Mouse (Mus musculus): ENCODE results near the gene Dlgap1. TPM values are rescaled to one million over a fixed set of nuclear protein-coding genes. Genes with fewer than 3 reads are reported as not detected.
"Not testable (repeated sequence)": the region's sequence is repeated elsewhere in the genome, so short reads cannot be mapped to it uniquely, and the experiment has no call there.

The Dlgap1 gene
- polyA plus RNA-seq, 1 experiment from 2014 or later: 2.4 TPM

DNA sequence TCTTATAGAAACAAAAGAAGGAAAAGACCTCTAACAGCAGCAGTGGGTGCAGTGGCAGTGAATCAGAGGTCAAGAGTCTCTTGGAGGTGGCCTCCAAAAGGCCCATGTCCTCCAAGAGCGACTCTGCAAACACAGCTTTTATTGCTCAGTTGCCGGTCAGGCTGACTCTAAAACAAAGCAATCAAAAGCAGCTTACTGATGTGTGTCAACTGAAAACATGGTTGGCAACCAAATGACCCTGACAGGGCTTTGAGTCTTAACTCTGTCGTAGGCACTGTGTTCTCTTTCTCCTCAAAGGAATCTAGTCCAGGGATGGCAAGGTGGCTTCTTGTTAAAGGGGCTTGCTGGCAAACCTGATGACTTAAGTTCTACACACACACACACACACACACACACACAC, 840.9 kb downstream of the Dlgap1 start:
- Histone ChIP-seq H3K27ac (no peak overlapping the region), H3K27me3 (ENCODE audit: insufficient read depth, poor library complexity, severe bottlenecking) (peaks cover 12% of the 10 kb centered on the region; the same call in 1 of the 2 replicates), H3K4me1 (replicated peaks) (peaks cover 14% of the 10 kb centered on the region), H3K36me3 (no peaks in the 10 kb centered on the region), H3K9me3 (no peaks in the 10 kb centered on the region), H3K4me3 (no peak overlapping the region)
- 28% methylated on average over 3 of the region's 3 CpGs for WGBS
- DNase-seq (ENCODE audit: low spot score): no peak

DNA sequence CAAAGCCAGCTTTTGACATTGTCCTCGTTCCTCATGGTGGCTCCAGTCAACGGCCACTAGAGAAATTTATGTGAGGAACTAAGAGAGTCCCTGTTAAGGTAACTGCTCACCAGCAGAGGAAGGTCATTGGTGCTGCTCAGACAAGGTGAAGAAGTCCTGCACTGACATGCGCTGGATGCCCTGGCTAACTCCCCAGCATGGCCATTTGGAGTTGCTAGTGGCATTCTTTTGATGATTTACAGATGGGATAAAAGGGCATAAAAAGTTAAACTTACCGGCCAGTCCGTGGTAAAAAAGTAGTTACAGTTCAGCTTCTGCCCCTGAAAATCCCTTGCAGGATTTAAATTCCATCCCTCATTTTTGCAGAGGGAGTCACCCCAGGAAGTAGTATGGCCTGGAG, 841.9 kb downstream of the Dlgap1 start:
- no peak for DNase-seq (ENCODE audit: low spot score)
- H3K27me3 ChIP-seq (ENCODE audit: insufficient read depth, poor library complexity, severe bottlenecking): peaks cover 12% of the 10 kb centered on the region; the same call in 1 of the 2 replicates
- no peak overlapping the region for H3K4me3 ChIP-seq
- no peak overlapping the region for H3K27ac ChIP-seq
- H3K4me1 ChIP-seq (replicated peaks): peaks cover 23% of the 10 kb centered on the region
- H3K9me3 ChIP-seq: no peaks in the 10 kb centered on the region
- H3K36me3 ChIP-seq: no peaks in the 10 kb centered on the region
- WGBS: 86% methylated on average over 5 of the region's 5 CpGs

DNA sequence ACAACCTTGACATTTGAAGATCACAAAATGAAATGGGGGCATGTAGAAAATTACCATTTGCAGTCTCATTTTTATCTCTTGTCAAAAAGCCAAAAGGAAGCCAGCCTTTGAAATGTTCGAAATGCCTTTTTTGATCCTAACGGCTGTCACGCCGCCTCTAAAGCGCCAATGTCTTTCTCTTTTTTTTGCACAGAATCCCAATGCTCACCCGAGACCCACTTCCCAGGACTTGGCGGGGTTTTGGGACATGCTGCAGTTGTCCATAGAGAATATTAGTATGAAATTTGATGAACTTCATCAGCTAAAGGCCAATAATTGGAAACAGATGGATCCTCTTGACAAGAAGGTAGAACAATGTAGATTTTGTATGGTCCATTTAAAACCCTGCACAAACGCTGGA, 846.1 kb downstream of the Dlgap1 start:
- H3K9me3 ChIP-seq: no peaks in the 10 kb centered on the region
- H3K27me3 ChIP-seq (ENCODE audit: insufficient read depth, poor library complexity, severe bottlenecking): peaks cover 41% of the 10 kb centered on the region
- no peak overlapping the region for H3K27ac ChIP-seq
- no peaks in the 10 kb centered on the region for H3K36me3 ChIP-seq
- DNase-seq (ENCODE audit: low spot score): no peak
- WGBS: 53% methylated on average over 8 of the region's 8 CpGs
- H3K4me3 ChIP-seq: no peak overlapping the region
- H3K4me1 ChIP-seq (replicated peaks): peaks cover 22% of the 10 kb centered on the region

GRCm38 (mm10) chr17:70817862-70818451, 849.1 kb downstream of the Dlgap1 start:
- DNase-seq (ENCODE audit: low spot score): peak; percentile 65
- Histone ChIP-seq H3K27ac (peak overlapping the region; percentile 79), H3K9me3 (no peaks in the 10 kb centered on the region), H3K4me3 (peak overlapping the region; percentile 63), H3K27me3 (ENCODE audit: insufficient read depth, poor library complexity, severe bottlenecking) (peaks cover 47% of the 10 kb centered on the region), H3K4me1 (replicated peaks) (peaks cover 22% of the 10 kb centered on the region), H3K36me3 (no peaks in the 10 kb centered on the region)
- WGBS: 2% methylated on average over 51 of the region's 51 CpGs

- Histone ChIP-seq H3K27me3 (ENCODE audit: insufficient read depth, poor library complexity, severe bottlenecking) (peaks cover 27% of the 10 kb centered on the region), H3K27ac (no peak overlapping the region), H3K4me1 (replicated peaks) (peaks cover 4% of the 10 kb centered on the region), H3K4me3 (no peak overlapping the region), H3K36me3 (no peaks in the 10 kb centered on the region), H3K9me3 (no peaks in the 10 kb centered on the region)
- no peak for DNase-seq (ENCODE audit: low spot score)
- WGBS: 89% methylated on average over 8 of the region's 8 CpGs
These were observed 854.2 kb downstream of the Dlgap1 start for GRCm38 (mm10) chr17:70823083-70823482.

GRCm38 (mm10) chr17:70826227-70826626, 857.4 kb downstream of the Dlgap1 start:
- WGBS: 85% methylated on average over 12 of the region's 12 CpGs
- no peaks in the 10 kb centered on the region for H3K9me3 ChIP-seq
- H3K36me3 ChIP-seq: no peaks in the 10 kb centered on the region
- no peak overlapping the region for H3K27ac ChIP-seq
- no peak for DNase-seq (ENCODE audit: low spot score)
- peaks cover 3% of the 10 kb centered on the region; the same call in 1 of the 2 replicates for H3K27me3 ChIP-seq (ENCODE audit: insufficient read depth, poor library complexity, severe bottlenecking)
- H3K4me3 ChIP-seq: no peak overlapping the region
- peaks cover 6% of the 10 kb centered on the region; the same call in 1 of the 2 replicates for H3K4me1 ChIP-seq (replicated peaks)

- DNase-seq (ENCODE audit: low spot score); H3K9me3 ChIP-seq; H3K4me1 ChIP-seq (replicated peaks); H3K36me3 ChIP-seq; H3K27me3 ChIP-seq (ENCODE audit: insufficient read depth, poor library complexity, severe bottlenecking); H3K4me3 ChIP-seq; H3K27ac ChIP-seq: not testable (repeated sequence)
- 88% methylated on average over 11 of the region's 11 CpGs for WGBS
These were observed 858.7 kb downstream of the Dlgap1 start for GRCm38 (mm10) chr17:70827463-70828179.

GRCm38 (mm10) chr17:70828180-70828528, 859.3 kb downstream of the Dlgap1 start:
- DNase-seq (ENCODE audit: low spot score): no peak

GRCm38 (mm10) chr17:70828569-70828968, 859.7 kb downstream of the Dlgap1 start:
- no peak overlapping the region for H3K4me3 ChIP-seq
- H3K27me3 ChIP-seq (ENCODE audit: insufficient read depth, poor library complexity, severe bottlenecking): peaks cover 14% of the 10 kb centered on the region
- no peak overlapping the region for H3K27ac ChIP-seq
- H3K36me3 ChIP-seq: no peaks in the 10 kb centered on the region
- H3K9me3 ChIP-seq: no peaks in the 10 kb centered on the region
- peaks cover 6% of the 10 kb centered on the region; the same call in 1 of the 2 replicates for H3K4me1 ChIP-seq (replicated peaks)
- no peak for DNase-seq (ENCODE audit: low spot score)
- 83% methylated on average over 2 of the region's 2 CpGs for WGBS

More at GRCm38 (mm10) chr17:70828180-70828528, 859.3 kb downstream of the Dlgap1 start:
- Histone ChIP-seq H3K4me3 (no peak overlapping the region), H3K27ac (no peak overlapping the region), H3K36me3 (no peaks in the 10 kb centered on the region), H3K27me3 (ENCODE audit: insufficient read depth, poor library complexity, severe bottlenecking) (peaks cover 11% of the 10 kb centered on the region), H3K9me3 (no peaks in the 10 kb centered on the region), H3K4me1 (replicated peaks) (peaks cover 6% of the 10 kb centered on the region; the same call in 1 of the 2 replicates)
- 74% methylated on average over 4 of the region's 4 CpGs for WGBS

DNA sequence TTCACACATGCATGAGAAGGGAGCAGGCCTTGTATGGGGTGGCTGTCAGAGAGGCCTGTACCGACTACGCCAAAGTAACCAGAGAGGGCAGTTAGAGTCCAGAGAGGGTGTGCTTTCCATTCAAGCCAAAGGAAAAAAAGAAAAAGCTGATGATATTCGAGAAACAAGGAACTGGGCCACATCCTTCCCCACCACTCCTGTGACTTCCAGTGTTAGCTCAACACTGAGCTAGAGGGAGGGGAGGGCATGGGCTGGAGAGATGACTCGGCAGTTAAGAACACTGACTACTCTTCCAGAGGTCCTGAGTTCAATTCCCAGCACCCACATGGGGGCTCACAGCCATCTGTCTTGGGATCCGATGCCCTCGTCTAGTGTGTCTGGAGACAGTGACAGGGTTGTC, 860.3 kb downstream of the Dlgap1 start:
- Histone ChIP-seq H3K27ac (no peak overlapping the region), H3K27me3 (ENCODE audit: insufficient read depth, poor library complexity, severe bottlenecking) (peaks cover 13% of the 10 kb centered on the region), H3K36me3 (no peaks in the 10 kb centered on the region), H3K4me3 (no peak overlapping the region), H3K4me1 (replicated peaks) (peaks cover 6% of the 10 kb centered on the region; the same call in 1 of the 2 replicates), H3K9me3 (no peaks in the 10 kb centered on the region)
- DNase-seq (ENCODE audit: low spot score): no peak
- WGBS: 86% methylated on average over 6 of the region's 6 CpGs

DNA sequence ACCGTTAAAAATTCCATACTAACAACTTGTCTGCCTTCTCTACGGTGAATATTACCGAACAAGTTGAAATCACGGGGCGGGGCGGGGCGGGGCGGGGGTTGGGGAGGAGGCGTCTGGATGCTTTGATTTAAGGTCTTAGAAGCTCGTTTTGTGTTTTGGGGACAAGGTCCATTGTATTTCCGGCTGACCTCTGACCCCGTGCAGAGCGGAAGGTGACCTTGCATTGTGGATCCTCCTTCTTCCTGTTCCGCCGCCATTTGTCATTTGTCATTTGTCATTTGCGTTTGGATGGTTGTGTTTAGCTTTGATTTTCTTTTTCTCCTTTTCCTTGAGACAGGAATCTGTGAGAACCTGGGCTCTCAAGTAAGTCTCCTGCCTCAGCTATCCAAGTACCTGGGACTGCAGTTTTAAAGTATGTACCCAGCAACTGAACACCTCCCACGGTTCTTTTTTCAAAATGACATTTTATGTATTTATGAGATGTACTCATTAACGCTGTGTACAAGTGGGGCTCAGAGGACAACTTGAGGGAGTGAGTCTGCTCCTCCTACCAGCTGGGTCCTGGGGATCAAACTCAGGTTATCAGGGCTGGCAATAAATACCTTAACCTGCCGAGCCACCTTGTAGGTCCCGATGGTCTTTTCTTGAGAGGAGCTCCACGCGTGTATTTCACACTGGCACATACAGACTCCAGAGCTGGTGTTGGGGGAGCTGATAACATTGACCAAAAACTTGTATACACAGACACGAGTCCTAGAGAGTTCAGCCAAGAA, 861.3 kb downstream of the Dlgap1 start:
- 76% methylated on average over 23 of the region's 23 CpGs for WGBS
- peak; percentile 43 for DNase-seq (ENCODE audit: low spot score)

GRCm38 (mm10) chr17:70831591-70831990, 862.7 kb downstream of the Dlgap1 start:
- Histone ChIP-seq H3K4me1 (replicated peaks) (peaks cover 22% of the 10 kb centered on the region), H3K4me3 (no peak overlapping the region), H3K9me3 (no peaks in the 10 kb centered on the region), H3K27me3 (ENCODE audit: insufficient read depth, poor library complexity, severe bottlenecking) (peaks cover 20% of the 10 kb centered on the region), H3K27ac (no peak overlapping the region), H3K36me3 (no peaks in the 10 kb centered on the region)
- 90% methylated on average over 4 of the region's 4 CpGs for WGBS
- DNase-seq (ENCODE audit: low spot score): no peak

More for the DNA sequence above, 861.3 kb downstream of the Dlgap1 start:
- Histone ChIP-seq H3K4me3 (no peak overlapping the region), H3K27me3 (ENCODE audit: insufficient read depth, poor library complexity, severe bottlenecking) (peaks cover 13% of the 10 kb centered on the region), H3K9me3 (no peaks in the 10 kb centered on the region), H3K4me1 (replicated peaks) (peaks cover 16% of the 10 kb centered on the region), H3K27ac (no peak overlapping the region), H3K36me3 (no peaks in the 10 kb centered on the region)

DNA sequence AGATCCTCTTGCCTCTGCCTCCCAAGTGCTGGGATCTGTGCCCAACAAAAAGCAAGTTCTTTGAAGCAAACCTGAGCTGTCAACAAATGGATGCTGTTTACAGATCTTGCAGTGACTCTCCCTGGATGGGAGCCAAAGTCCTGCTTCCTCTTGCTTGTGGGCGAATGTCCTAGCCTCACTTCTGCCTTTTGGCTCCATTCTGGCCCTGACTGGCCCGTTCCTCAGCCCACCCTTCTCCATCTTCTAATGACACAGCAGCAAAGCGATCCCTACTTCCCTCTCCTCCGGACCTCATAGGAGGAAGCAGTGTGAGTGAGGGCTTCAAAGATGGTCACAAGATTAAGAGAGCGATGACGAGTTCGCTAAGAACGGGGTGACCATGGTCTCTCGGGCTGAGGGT, 863.7 kb downstream of the Dlgap1 start:
- no peak overlapping the region for H3K4me3 ChIP-seq
- H3K27me3 ChIP-seq (ENCODE audit: insufficient read depth, poor library complexity, severe bottlenecking): peaks cover 23% of the 10 kb centered on the region
- no peaks in the 10 kb centered on the region for H3K9me3 ChIP-seq
- H3K27ac ChIP-seq: no peak overlapping the region
- no peak for DNase-seq (ENCODE audit: low spot score)
- H3K36me3 ChIP-seq: no peaks in the 10 kb centered on the region
- 89% methylated on average over 9 of the region's 9 CpGs for WGBS
- peaks cover 25% of the 10 kb centered on the region for H3K4me1 ChIP-seq (replicated peaks)
